Mouse (Mus musculus): ENCODE data around the gene Lmo2.

DNA sequence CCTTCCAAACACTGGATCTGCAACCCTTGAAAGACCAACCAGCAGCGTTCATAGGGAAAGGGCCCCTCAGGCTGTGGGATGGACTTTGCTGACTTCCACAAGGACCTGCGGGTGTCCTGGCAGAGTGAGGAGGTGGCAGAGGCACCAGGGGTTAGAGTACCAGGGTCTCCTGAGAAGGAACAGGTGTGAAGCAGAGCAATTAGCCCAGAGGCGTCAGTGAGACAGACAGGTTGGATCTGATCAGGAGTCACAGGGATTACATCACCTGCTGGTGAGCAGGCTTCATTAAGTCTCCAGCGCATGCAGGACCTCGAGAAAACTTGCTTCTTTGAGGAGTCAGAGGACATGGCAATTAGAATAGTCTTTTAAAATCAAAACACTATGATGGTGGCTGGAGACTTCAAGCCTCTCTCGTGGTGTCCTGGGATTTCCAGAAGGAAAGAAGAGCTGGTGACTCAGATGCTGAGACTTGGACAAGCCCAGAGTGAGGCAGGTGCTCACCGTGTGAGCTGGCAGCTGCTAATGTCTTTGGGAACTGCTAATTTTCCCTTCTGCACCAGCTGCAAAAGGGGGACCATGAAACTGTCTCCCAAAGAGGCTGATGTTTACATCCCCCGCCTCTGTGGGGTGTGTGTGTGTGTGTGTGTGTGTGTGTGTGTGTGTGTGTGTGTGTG, 9.7 kb upstream of the Lmo2 start:
- TF ChIP-seq CTCF (IDR thresholded peaks at IDR 0.05; ENCODE audit: low read depth, low read length) (no peak), POLR2A (IDR thresholded peaks at IDR 0.05; ENCODE audit: borderline replicate concordance, low read depth, low read length) (no peak)

Measured in bone marrow macrophage, adult 2 months (primary cell).